16 mouse cellular contexts compared by ENCODE assay signal in genomic region chr6:5830717-5831116, GRCm38 (mm10).
"Had no signal": no experiment of that assay in that cellular context is flagged by ENCODE, and none has a peak within 500 bp of the region (broad histone marks: within the 10 kb centered on the region; RNA-seq: fewer than 3 reads in every experiment).

No protein-coding gene starts in this region.

- H3K4me3 ChIP-seq: midbrain, embryonic 10.5 days; midbrain, embryonic 13.5 days; midbrain, embryonic 15.5 days; myocyte; neural tube, embryonic 13.5 days; neural tube, embryonic 15.5 days; stomach, embryonic 15.5 days had no signal

- H3K4me2 ChIP-seq: lung, embryonic 14.5 days; midbrain, embryonic 13.5 days; midbrain, embryonic 15.5 days; neural tube, embryonic 13.5 days; neural tube, embryonic 15.5 days; stomach, embryonic 15.5 days had no signal

- ATAC-seq: midbrain, embryonic 13.5 days; midbrain, embryonic 15.5 days had no signal

- DNase-seq: lung, adult 18-20 months; lung, embryonic 14.5 days; lung, postnatal 10 days; lung, postnatal 4 days; right cerebral cortex, postnatal 14 days; thymus, adult 2 months; thymus, postnatal 25 days; thymus, postnatal 4 days had no signal

- H3K9ac ChIP-seq: lung, embryonic 14.5 days; midbrain, embryonic 13.5 days; midbrain, embryonic 15.5 days; neural tube, embryonic 13.5 days; neural tube, embryonic 15.5 days; stomach, embryonic 15.5 days had no signal

- H3K36me3 ChIP-seq: midbrain, embryonic 10.5 days; midbrain, embryonic 13.5 days; midbrain, embryonic 15.5 days; neural tube, embryonic 13.5 days; neural tube, embryonic 15.5 days; stomach, embryonic 15.5 days had no signal

- H3K27me3 ChIP-seq: midbrain, embryonic 13.5 days; midbrain, embryonic 15.5 days; neural tube, embryonic 13.5 days; neural tube, embryonic 15.5 days; stomach, embryonic 15.5 days had no signal

- H3K27ac ChIP-seq: midbrain, embryonic 10.5 days; midbrain, embryonic 13.5 days; midbrain, embryonic 15.5 days; neural tube, embryonic 13.5 days; neural tube, embryonic 15.5 days; stomach, embryonic 15.5 days; stomach, postnatal 0 days had no signal

- H3K9me3 ChIP-seq: midbrain, embryonic 10.5 days; midbrain, embryonic 13.5 days; midbrain, embryonic 15.5 days; neural tube, embryonic 13.5 days; neural tube, embryonic 15.5 days; stomach, embryonic 15.5 days had no signal

- H3K4me1 ChIP-seq: midbrain, embryonic 10.5 days; midbrain, embryonic 13.5 days; midbrain, embryonic 15.5 days; neural tube, embryonic 13.5 days; neural tube, embryonic 15.5 days; stomach, embryonic 15.5 days had no signal
